Mouse (Mus musculus): Measurements from ENCODE around the gene Gatd1. TPM values are rescaled to one million over a fixed set of nuclear protein-coding genes. Genes with fewer than 3 reads are reported as not detected.

The Gatd1 gene
- total RNA-seq, 2 experiments from 2014 or later: 37.4 to 37.6 TPM

GRCm38 (mm10) chr7:141443081-141443821, 29.3 kb upstream of the Gatd1 start:
- DNase-seq (ENCODE audit: low spot score in 2 of 2): no peak

GRCm38 (mm10) chr7:141442199-141442598, 28.3 kb upstream of the Gatd1 start:
- no peak for DNase-seq (ENCODE audit: low spot score in 2 of 2)

GRCm38 (mm10) chr7:141441460-141441859, 27.5 kb upstream of the Gatd1 start:
- DNase-seq (ENCODE audit: low spot score in 2 of 2): no peak

DNA sequence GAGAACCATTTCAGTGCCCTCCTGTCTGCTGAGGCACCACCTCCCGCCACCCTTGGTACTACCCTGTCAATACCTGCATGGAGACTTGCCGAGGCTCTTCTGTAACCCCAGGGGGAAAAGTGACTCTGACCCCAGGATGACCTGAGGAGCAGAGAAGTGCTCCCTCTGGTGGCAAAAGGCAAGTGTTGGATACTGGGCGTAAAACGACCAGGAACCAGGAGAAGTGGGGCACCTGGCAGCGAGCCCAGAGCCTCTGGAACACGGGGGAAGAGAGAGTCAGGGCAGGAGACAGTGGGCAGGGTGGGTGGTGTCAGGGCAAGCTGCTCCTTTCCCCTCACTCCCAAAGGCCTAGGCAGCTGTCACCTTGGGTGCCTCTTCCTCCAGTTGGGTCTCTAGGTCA, 26.7 kb upstream of the Gatd1 start:
- DNase-seq (ENCODE audit: low spot score in 2 of 2): peak in 1 of 2 experiments; percentile 72

GRCm38 (mm10) chr7:141439811-141440210, 25.9 kb upstream of the Gatd1 start:
- DNase-seq (ENCODE audit: low spot score in 2 of 2): no peak

DNA sequence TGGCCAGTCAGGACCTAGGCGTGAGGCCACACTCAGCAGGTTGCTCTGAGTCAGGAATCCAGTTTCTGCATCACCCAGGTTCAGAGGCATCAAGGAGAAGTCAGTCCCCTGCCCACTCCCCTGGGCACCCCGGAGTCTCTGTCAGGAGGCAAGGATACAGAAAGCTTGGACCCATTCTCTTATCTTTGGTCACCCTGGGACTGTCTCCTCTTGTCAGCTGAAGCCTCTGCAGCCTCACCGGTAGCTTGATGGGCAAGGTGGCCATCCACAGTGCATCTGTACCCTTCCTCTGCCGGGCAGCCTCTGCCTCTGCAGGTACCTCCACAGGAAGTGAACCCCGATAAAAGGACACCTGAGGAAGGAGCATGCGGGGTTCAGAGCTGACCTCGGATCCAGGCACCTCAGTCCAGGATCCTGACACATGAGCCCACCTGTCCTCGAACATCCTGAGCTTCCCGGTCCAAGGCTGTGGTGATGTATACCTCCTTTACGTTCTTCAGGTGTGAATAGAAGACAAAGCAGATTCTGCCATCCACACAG, 25.3 kb upstream of the Gatd1 start:
- no peak for DNase-seq (ENCODE audit: low spot score in 2 of 2)

DNA sequence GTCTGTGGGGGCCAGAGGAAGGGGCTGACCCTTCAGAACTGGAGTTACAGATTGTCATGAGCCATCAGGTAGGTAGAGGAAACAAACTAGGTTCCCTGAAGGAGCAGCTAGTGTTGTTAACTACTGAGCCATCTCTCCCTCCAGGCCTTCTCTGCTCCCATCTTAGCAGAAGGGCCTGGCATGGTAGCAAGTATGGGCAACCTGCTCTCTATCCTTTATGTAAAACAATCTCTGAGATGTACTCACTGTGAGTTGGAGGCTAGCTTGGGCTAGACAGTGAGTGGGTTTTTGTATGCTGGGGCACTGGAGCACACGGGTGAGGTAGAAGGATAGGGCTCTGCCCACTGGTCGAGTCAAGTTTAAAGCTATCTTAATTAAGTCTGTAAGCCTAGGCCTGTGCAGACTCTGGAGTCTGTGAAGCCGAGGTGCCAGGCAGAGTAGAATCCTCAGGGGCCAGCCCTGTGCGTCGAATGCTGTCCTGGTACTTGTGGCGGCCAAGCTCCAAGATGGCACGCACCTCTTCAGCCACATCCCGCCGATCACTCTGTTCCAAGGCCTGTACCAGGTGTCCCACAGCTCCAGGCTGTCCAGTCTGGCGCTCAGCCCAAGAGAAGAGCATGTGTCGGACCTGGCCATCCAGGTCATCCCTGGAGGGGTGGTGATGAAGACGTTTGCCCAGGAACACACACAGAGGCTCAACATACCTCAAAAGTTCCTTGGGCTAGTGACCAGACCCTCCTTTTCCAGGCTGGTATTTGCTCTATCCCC, 24.4 kb upstream of the Gatd1 start:
- no peak for DNase-seq (ENCODE audit: low spot score in 2 of 2)

DNA sequence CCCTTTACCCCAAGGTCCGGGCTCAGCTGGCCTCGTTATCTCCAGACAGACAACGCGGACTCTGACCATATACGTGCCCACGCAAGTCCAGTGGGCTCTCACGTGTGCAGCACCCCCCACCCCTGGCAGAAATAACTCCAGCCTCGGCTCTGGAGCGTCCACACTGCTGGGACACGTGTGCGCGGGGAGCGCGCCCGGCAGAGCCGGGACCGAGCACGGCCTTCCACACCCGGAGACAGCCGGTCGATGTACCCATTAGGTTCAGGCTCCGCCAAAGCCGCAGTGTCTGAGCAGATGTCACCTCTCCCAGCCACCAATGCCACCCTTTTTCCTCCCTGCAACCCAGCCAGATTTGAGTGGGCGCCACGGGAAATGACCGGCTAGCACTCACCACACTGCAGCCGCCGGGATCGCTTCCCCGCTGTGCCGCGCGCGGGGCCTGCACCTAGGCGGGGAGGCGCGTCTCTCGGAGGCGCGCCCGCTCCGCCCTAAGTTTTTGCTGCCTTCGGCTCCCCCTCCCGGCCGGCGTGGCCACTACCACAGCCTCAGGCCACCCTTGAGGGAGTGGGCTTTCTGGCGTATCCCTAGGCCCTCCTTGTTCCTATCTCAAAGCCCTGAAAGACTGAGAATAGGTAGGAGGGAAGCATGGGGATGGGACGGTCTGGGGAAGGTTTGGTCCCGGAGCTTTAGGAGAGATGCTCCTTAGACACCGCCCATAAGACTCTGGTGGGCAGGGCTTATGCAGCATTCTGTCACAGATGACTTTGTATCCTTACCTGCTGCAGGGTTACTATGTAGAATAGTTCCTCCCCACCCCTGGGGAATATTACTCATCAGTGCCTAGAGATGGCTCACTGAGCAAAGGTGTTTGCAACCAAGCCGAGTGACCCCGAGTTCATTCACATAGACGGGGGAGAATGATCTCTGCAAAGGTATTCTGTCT, 23.5 kb upstream of the Gatd1 start, which contains the start of gene Slc25a22:
Gene Slc25a22, minus strand, starts transcription at position 715 of the 943 bp plus-strand sequence.
- peak; percentile 76 to 92 for DNase-seq (ENCODE audit: low spot score in 2 of 2)

- DNase-seq (ENCODE audit: low spot score in 2 of 2): no peak
These were observed 22.6 kb upstream of the Gatd1 start for GRCm38 (mm10) chr7:141436523-141436892.

- no peak for DNase-seq (ENCODE audit: low spot score in 2 of 2)
These were observed 22.1 kb upstream of the Gatd1 start for GRCm38 (mm10) chr7:141435856-141436522.

- peak in 1 of 2 experiments; percentile 61 for DNase-seq (ENCODE audit: low spot score in 2 of 2)
These were observed 21.4 kb upstream of the Gatd1 start for GRCm38 (mm10) chr7:141435129-141435855.

DNA sequence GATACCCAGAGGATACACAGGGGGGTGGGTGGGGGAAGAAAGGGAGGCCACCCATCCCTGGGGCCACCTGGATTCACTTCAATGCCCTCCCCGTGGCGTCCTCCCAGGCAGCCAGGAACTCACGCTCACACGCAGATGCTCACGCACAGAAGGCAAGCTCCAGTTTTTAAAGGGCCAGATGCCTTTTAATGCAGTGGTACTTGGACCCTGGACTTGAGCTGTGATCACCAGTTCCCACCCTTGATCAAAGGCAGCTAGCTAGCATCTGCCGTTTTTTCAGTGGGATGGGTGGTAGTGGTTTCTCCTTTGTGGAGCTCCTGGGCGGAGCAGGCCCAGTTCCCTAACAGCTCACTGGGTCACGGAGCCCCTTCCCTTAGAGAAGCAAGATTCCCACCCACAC, 20.5 kb upstream of the Gatd1 start:
- peak; percentile 70 to 78 for DNase-seq (ENCODE audit: low spot score in 2 of 2)

DNA sequence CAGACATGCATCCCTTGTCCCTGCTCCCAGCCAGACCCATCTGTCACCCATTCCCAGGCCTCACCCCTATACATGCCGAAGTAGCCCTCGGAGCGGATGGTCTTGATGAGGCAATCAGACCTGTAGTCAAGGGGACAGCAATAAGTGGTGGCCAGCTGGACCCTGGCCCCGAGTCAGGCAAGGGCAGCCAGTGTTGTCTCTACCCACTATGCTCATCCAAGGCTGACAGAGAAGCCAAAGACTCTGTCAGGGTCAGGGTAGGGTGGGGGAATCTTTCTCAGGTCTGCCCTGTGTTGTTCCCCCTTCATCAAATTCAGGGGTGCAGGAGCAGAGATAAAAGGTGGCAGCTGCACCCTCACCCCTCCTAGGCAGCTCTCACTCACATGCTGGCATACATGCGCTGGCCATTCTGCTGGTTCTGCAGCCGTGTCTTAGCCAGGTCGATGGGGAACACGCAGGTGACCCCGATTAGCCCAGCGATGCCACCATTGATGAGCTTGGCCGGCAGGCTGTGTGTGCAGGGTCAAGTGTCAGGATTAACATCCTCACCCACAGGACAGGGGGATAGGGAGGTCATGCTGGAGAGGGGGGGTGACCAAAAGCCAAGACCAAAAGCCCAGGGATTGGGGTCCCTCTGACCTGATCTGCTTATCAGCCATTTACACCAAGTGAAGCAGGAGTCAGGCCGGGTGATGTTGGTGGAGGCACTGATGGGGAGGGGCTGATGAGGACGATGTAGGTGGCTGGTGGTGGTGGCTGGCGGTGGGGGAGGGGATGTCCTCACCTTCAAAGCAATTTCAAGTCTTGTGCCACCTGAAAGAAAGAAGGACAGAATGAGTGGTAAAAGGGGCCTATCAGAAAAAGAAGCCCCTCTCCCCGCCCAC, 19.8 kb upstream of the Gatd1 start:
- DNase-seq (ENCODE audit: low spot score in 2 of 2): no peak

- no peak for DNase-seq (ENCODE audit: low spot score in 2 of 2)
These were observed 19.0 kb upstream of the Gatd1 start for GRCm38 (mm10) chr7:141432741-141433516.

- no peak for DNase-seq (ENCODE audit: low spot score in 2 of 2)
These were observed 18.3 kb upstream of the Gatd1 start for GRCm38 (mm10) chr7:141432186-141432611.

DNA sequence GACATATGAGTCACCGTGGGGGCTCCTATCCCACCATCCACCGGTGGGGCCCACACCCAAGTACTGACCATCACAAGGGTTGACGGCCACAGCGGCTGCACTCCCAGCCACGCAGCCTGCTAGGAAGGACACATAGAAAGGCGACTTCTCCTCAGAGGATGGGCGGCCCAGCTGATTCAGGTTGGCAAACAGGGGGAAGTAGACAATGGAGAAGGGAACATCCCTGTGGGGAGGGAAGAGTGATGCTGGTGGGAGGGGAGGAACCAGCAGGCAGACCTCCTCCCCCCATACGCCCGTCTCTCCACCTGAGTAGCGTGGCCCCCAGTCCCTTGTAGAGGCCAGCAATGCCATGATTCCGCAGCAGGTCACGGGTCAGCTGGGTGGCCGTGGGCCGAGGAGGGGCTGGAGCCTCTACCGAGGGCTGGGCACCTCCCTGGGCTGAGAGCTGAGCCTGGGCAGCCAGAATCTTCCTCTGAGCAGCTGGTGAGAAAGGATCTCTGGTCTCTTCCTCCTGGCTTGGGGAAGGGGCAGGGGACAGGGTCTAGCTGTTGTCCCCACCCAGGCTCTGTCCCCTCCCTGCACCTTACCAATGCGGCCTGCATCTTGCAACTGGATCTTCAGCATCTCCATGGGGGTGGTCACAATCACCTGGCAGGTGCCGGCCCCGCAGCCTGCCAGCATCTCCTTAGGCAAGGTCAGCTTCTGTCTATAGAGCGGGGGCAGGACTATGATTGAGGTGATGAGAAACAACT, 17.7 kb upstream of the Gatd1 start:
- DNase-seq (ENCODE audit: low spot score in 2 of 2): no peak

- no peak for DNase-seq (ENCODE audit: low spot score in 2 of 2)
These were observed 16.8 kb upstream of the Gatd1 start for GRCm38 (mm10) chr7:141430585-141431240.

Data from layer of hippocampus, postnatal 14 days (tissue).